Mouse (Mus musculus): Measurements from ENCODE around the gene Adam15. TPM values are rescaled to one million over a fixed set of nuclear protein-coding genes. Genes with fewer than 3 reads are reported as not detected.
A peak's percentile ranks its signal among the peaks of the same experiment; 100 is the strongest.

Gene Adam15
- polyA plus RNA-seq, 1 experiment = 28.5 TPM

GRCm38 (mm10) chr3:89347916-89348315 is 1.9 kb downstream of the Adam15 start:
- Histone ChIP-seq H3K4me1 (ENCODE audit: control insufficient read depth, insufficient read depth, insufficient read length, low read length) (peaks cover 7% of the 10 kb centered on the region; the same call in 1 of the 2 replicates), H3K4me3 (ENCODE audit: insufficient read depth, low read depth, low read length) (peak overlapping the region; percentile 81), H3K27ac (replicated peaks; ENCODE audit: low read depth, low read length) (peak overlapping the region; percentile 97)

- Histone ChIP-seq H3K27ac (replicated peaks; ENCODE audit: low read depth, low read length) (peak overlapping the region; percentile 97), H3K4me3 (ENCODE audit: insufficient read depth, low read depth, low read length) (peak overlapping the region; percentile 25; the same call in 1 of the 2 replicates), H3K4me1 (ENCODE audit: control insufficient read depth, insufficient read depth, insufficient read length, low read length) (peaks cover 7% of the 10 kb centered on the region; the same call in 1 of the 2 replicates)
These were observed 2.8 kb downstream of the Adam15 start for GRCm38 (mm10) chr3:89346815-89347540.

DNA sequence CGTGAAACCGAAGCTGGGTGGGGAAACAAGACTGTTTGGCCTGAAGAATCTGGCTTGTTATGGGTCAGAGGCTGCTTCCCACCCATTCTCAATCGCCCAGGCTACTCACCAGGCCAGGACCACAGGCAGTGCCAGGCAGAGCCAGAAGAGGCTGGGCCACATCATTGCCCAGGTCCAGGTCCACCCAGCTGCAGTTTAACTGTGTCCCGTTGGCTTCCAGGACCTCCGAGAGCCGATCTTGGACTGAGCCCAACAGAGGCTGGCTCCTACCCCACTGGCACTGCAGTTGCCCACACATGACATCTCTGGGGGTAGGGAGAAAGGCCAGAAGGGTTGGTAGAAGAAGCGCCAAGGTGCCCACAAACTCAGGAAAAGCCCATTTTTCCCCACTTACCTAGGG is 6.5 kb downstream of the Adam15 start:
- Histone ChIP-seq H3K27ac (replicated peaks; ENCODE audit: low read depth, low read length) (no peak overlapping the region), H3K4me3 (ENCODE audit: insufficient read depth, low read depth, low read length) (no peak overlapping the region), H3K4me1 (ENCODE audit: control insufficient read depth, insufficient read depth, insufficient read length, low read length) (peaks cover 7% of the 10 kb centered on the region; the same call in 1 of the 2 replicates)

GRCm38 (mm10) chr3:89341794-89342193 is 8.0 kb downstream of the Adam15 start:
- H3K4me3 ChIP-seq (ENCODE audit: insufficient read depth, low read depth, low read length) = no peak overlapping the region
- H3K27ac ChIP-seq (replicated peaks; ENCODE audit: low read depth, low read length) = no peak overlapping the region
- H3K4me1 ChIP-seq (ENCODE audit: control insufficient read depth, insufficient read depth, insufficient read length, low read length) = peaks cover 2% of the 10 kb centered on the region; the same call in 1 of the 2 replicates

DNA sequence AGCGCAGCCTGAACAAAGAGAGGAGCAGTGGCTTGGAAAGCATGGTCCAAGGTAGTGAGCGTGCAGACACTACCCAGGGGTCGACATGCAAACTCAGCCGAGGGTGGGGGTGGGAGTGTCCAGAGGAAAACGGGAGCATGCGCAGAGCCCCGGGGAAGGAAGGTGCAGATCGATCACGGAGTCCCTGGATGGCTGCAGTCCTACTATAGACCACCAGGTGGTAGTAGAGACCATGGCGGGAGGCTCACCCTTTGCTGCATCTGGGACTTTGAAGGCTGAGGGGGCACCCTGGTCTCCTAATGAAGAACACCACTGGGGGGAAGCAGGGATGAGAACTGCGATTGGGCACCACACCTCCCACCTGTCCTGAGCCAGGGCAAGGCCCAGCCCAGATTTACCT is 9.3 kb downstream of the Adam15 start:
- H3K27ac ChIP-seq (replicated peaks; ENCODE audit: low read depth, low read length) = no peak overlapping the region
- no peak overlapping the region for H3K4me3 ChIP-seq (ENCODE audit: insufficient read depth, low read depth, low read length)
- no peaks in the 10 kb centered on the region for H3K4me1 ChIP-seq (ENCODE audit: control insufficient read depth, insufficient read depth, insufficient read length, low read length)

GRCm38 (mm10) chr3:89339416-89339815 is 10.4 kb downstream of the Adam15 start:
- H3K27ac ChIP-seq (replicated peaks; ENCODE audit: low read depth, low read length) = no peak overlapping the region
- no peaks in the 10 kb centered on the region for H3K4me1 ChIP-seq (ENCODE audit: control insufficient read depth, insufficient read depth, insufficient read length, low read length)
- H3K4me3 ChIP-seq (ENCODE audit: insufficient read depth, low read depth, low read length) = no peak overlapping the region

DNA sequence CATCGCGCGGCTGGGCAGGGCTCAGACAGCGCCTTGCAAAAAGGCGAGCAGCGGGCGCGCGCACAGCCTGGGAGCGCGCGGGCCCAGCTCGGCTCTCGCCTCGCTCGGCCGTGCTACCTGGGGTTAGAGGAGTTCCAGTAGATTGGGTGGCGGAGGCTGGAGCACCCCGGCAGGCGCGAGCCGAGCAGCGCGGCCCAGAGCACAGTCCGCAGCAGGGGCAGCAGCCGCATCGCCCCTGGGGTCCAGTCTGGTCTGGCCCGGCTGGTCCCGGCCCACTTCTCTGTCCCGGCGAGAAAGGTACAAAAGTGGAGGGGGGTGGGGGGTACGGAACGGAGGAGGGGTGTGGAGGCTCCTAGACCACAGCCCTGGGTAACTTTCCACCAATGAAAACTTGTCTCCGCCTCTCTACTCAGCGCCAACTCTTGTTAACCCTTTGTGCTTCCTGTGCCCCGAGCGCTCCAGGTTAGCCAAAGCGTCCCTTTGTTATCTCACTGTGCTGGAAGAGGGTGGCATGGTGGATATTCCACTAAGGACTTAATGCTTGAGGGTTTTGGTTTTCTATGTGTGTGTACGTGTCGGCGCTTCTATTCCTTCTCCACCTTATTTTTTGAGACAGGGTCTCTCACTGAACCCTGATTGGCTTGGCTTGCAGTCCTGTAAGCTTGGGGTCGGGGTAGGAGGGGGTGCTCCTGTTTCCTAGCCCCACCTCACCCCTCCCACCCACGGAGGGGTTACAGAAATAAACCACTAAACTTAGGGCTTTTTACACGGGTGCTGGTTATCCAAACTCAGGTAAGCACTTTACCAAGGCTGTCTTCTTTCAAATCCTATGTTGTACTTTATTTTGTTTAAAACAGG is 11.8 kb downstream of the Adam15 start, which contains the start of gene Efna4:
TSS of gene Efna4 (minus strand) at position 308 of the 858 bp plus-strand sequence.
- Histone ChIP-seq H3K4me3 (ENCODE audit: insufficient read depth, low read depth, low read length) (peak within 1 kb of the TSS; percentile 64), H3K27ac (replicated peaks; ENCODE audit: low read depth, low read length) (no peak within 1 kb of the TSS), H3K4me1 (ENCODE audit: control insufficient read depth, insufficient read depth, insufficient read length, low read length) (no peaks in the 10 kb centered on the region)

DNA sequence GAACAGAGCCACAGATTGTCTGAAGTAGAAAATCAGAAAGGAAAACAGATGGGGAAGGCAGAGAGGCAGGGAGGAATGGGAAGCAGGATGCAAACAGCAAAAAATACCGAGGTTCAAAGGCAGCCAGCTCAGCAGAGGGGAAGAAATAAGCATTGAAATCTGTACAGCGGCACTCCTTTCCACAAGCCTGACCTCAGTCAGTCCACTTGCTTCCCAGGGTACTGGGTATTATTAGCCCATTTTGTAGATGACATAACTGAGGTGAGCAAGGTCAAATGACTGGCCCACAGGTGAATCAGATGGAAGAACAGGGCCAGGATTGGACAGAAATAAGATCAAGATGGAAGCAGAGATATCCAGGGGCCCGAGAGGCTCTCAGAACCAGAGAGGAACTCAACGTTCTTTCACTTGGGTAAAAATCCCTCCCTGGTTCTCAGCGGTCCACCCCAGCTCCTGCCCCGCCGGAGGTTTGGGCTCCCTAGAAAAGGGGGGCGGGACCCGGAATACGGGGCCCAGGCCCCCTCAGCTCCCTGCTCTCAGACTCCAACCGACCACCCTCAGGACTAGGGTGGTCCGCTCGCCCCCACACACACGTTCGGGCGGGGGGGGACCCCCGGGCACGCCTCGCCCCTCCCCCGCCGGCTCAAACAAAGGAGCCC is 12.6 kb downstream of the Adam15 start:
- H3K4me1 ChIP-seq (ENCODE audit: control insufficient read depth, insufficient read depth, insufficient read length, low read length) = no peaks in the 10 kb centered on the region
- H3K27ac ChIP-seq (replicated peaks; ENCODE audit: low read depth, low read length) = no peak overlapping the region
- H3K4me3 ChIP-seq (ENCODE audit: insufficient read depth, low read depth, low read length) = peak overlapping the region; percentile 64

DNA sequence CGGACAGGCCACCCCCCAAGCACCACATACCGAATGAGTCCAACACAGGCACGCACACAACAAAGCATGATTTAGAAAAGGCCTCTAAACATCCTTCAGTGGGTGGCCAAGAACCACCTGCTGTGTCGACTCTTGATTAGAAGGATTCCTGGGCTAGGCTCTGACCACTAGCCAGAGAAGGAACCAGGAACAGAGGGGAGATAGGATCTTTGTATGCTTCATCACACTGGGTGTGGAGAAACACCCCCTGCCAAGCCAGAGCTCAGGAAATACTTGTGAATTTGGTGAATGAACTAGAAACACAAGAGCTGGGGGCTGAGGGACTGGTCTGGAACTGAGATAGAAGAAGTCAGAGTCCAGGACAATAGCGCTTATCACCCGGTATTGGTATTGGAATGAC is 13.3 kb downstream of the Adam15 start:
- Histone ChIP-seq H3K4me1 (ENCODE audit: control insufficient read depth, insufficient read depth, insufficient read length, low read length) (no peaks in the 10 kb centered on the region), H3K27ac (replicated peaks; ENCODE audit: low read depth, low read length) (no peak overlapping the region), H3K4me3 (ENCODE audit: insufficient read depth, low read depth, low read length) (peak overlapping the region; percentile 64; the same call in 1 of the 2 replicates)

- Histone ChIP-seq H3K4me3 (ENCODE audit: insufficient read depth, low read depth, low read length) (no peak overlapping the region), H3K27ac (replicated peaks; ENCODE audit: low read depth, low read length) (no peak overlapping the region), H3K4me1 (ENCODE audit: control insufficient read depth, insufficient read depth, insufficient read length, low read length) (no peaks in the 10 kb centered on the region)
These were observed 16.7 kb downstream of the Adam15 start for GRCm38 (mm10) chr3:89333053-89333452.

DNA sequence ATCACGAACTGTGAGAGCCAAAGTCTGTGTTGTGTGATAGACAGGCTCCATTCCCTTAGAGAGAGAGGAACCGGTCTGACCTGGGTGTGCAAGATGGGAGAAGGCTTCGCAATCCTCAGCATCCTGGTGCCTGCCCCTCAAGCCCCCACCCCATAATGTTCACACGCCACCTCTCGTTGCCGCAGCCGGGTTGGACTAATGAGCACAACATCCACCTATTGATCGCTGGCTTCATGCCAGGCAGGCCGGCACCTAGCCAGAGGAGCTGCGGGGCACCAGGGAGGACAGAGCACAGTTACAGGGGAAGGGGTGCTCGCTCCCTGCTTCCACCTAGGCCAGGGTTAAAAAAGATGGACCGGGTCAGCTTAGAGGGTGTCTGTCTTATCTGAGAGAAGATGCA is 17.3 kb downstream of the Adam15 start:
- H3K4me1 ChIP-seq (ENCODE audit: control insufficient read depth, insufficient read depth, insufficient read length, low read length) = no peaks in the 10 kb centered on the region
- H3K4me3 ChIP-seq (ENCODE audit: insufficient read depth, low read depth, low read length) = no peak overlapping the region
- H3K27ac ChIP-seq (replicated peaks; ENCODE audit: low read depth, low read length) = no peak overlapping the region

- Histone ChIP-seq H3K27ac (replicated peaks; ENCODE audit: low read depth, low read length) (no peak overlapping the region), H3K4me1 (ENCODE audit: control insufficient read depth, insufficient read depth, insufficient read length, low read length) (no peaks in the 10 kb centered on the region), H3K4me3 (ENCODE audit: insufficient read depth, low read depth, low read length) (no peak overlapping the region)
These were observed 17.8 kb downstream of the Adam15 start for GRCm38 (mm10) chr3:89332013-89332412.

GRCm38 (mm10) chr3:89331561-89331960 is 18.2 kb downstream of the Adam15 start:
- Histone ChIP-seq H3K4me1 (ENCODE audit: control insufficient read depth, insufficient read depth, insufficient read length, low read length) (no peaks in the 10 kb centered on the region), H3K27ac (replicated peaks; ENCODE audit: low read depth, low read length) (no peak overlapping the region), H3K4me3 (ENCODE audit: insufficient read depth, low read depth, low read length) (no peak overlapping the region)

- Histone ChIP-seq H3K4me3 (ENCODE audit: insufficient read depth, low read depth, low read length) (no peak overlapping the region), H3K27ac (replicated peaks; ENCODE audit: low read depth, low read length) (no peak overlapping the region), H3K4me1 (ENCODE audit: control insufficient read depth, insufficient read depth, insufficient read length, low read length) (no peaks in the 10 kb centered on the region)
These were observed 18.8 kb downstream of the Adam15 start for GRCm38 (mm10) chr3:89330948-89331347.

- Histone ChIP-seq H3K27ac (replicated peaks; ENCODE audit: low read depth, low read length) (no peak overlapping the region), H3K4me3 (ENCODE audit: insufficient read depth, low read depth, low read length) (no peak overlapping the region), H3K4me1 (ENCODE audit: control insufficient read depth, insufficient read depth, insufficient read length, low read length) (no peaks in the 10 kb centered on the region)
These were observed 19.4 kb downstream of the Adam15 start for GRCm38 (mm10) chr3:89330346-89330745.

Measured in brown adipose tissue, adult 24 weeks (tissue).